Mouse (Mus musculus): ENCODE measurements around the gene Rasgef1a. TPM values are rescaled to one million over a fixed set of nuclear protein-coding genes. Genes with fewer than 3 reads are reported as not detected.

Rasgef1a gene
- polyA plus RNA-seq, 1 experiment from 2014 or later: 0.06 TPM

- no peaks in the 10 kb centered on the region for H3K9me3 ChIP-seq (replicated peaks)
- H3K36me3 ChIP-seq: no peaks in the 10 kb centered on the region
- H3K4me3 ChIP-seq (replicated peaks): peak within 1 kb of the TSS; percentile 81
- peak within 1 kb of the TSS; percentile 75 for H3K27ac ChIP-seq
- peaks cover 26% of the 10 kb centered on the region for H3K4me1 ChIP-seq (replicated peaks)
- peak; percentile 96 for ATAC-seq (ENCODE audit: low read depth)
- H3K9ac ChIP-seq: peak within 1 kb of the TSS; percentile 82
- peak; percentile 93 for DNase-seq
- H3K27me3 ChIP-seq: no peaks in the 10 kb centered on the region
- WGBS (ENCODE audit: insufficient replicate concordance): 6% methylated on average over 55 of the region's 66 CpGs
- H3K4me2 ChIP-seq: peak within 1 kb of the TSS; percentile 84
Observed at GRCm38 (mm10) chr6:118138731-118139709, 127.8 kb downstream of the Rasgef1a start, which contains the start of gene Csgalnact2. Gene Csgalnact2 (minus strand): TSS chr6:118139140.

GRCm38 (mm10) chr6:118140961-118141360 is 129.7 kb downstream of the Rasgef1a start:
- Histone ChIP-seq H3K4me2 (no peak overlapping the region), H3K4me3 (replicated peaks) (no peak overlapping the region), H3K27ac (no peak overlapping the region), H3K36me3 (no peaks in the 10 kb centered on the region), H3K4me1 (replicated peaks) (peaks cover 21% of the 10 kb centered on the region), H3K9me3 (replicated peaks) (no peaks in the 10 kb centered on the region), H3K9ac (no peak overlapping the region), H3K27me3 (no peaks in the 10 kb centered on the region)
- no peak for ATAC-seq (ENCODE audit: low read depth)
- 69% methylated on average over 6 of the region's 6 CpGs for whole genome bisulfite sequencing (ENCODE audit: insufficient replicate concordance)
- DNase-seq: no peak

Small RNA genes lying within 50 kb of the gene (microRNA-seq; reads per million reads assigned to microRNA genes)
- not detected for gene Mir7044

Other genes starting within 250 kb of the Rasgef1a start
- 38.8 and 39.8 TPM in 2 replicates for gene Zfp637, start 170.3 kb upstream of the Rasgef1a start, polyA plus RNA-seq (2015; fragmentation: Nextera tagmentation; extraction: Ambion mirVana)
- gene Zfp239, start 149.3 kb upstream of the Rasgef1a start, polyA plus RNA-seq (2015; fragmentation: Nextera tagmentation; extraction: Ambion mirVana): 3.0 and 4.1 TPM in 2 replicates
- gene Hnrnpf, start 111.1 kb upstream of the Rasgef1a start, polyA plus RNA-seq (2015; fragmentation: Nextera tagmentation; extraction: Ambion mirVana): 594 and 691 TPM in 2 replicates
- gene Fxyd4, start 73.7 kb upstream of the Rasgef1a start, polyA plus RNA-seq (2015; fragmentation: Nextera tagmentation; extraction: Ambion mirVana): 0.37 and 0.38 TPM in 2 replicates
- 7.7 and 8.6 TPM in 2 replicates for gene Csgalnact2, start 127.7 kb downstream of the Rasgef1a start, polyA plus RNA-seq (2015; fragmentation: Nextera tagmentation; extraction: Ambion mirVana)
- gene Ret, start 186.3 kb downstream of the Rasgef1a start, polyA plus RNA-seq (2015; fragmentation: Nextera tagmentation; extraction: Ambion mirVana): 0.02 and 0.05 TPM in 2 replicates